Mouse (Mus musculus) adrenal gland, postnatal 25 days (tissue): ENCODE data around the gene Ganc. TPM values are rescaled to one million over a fixed set of nuclear protein-coding genes. Genes with fewer than 3 reads are reported as not detected.

Experiments used
- DNase-seq: peaks from one replicate; pipeline ENCODE4 v3.0.0; 2021; ENCODE audit warnings: mixed read lengths
- total RNA-seq: library from RNA; stranded (reverse); gene quantifications from 2 replicates; pipeline ENCODE4 v1.2.3, GENCODE M21; 2021

Ganc gene
- total RNA-seq, 1 experiment from 2014 or later = 42.9 TPM

GRCm38 (mm10) chr2:120501136-120501918, 97.6 kb downstream of the Ganc start:
- no peak for DNase-seq

GRCm38 (mm10) chr2:120501931-120502604, 98.4 kb downstream of the Ganc start:
- no peak for DNase-seq

DNA sequence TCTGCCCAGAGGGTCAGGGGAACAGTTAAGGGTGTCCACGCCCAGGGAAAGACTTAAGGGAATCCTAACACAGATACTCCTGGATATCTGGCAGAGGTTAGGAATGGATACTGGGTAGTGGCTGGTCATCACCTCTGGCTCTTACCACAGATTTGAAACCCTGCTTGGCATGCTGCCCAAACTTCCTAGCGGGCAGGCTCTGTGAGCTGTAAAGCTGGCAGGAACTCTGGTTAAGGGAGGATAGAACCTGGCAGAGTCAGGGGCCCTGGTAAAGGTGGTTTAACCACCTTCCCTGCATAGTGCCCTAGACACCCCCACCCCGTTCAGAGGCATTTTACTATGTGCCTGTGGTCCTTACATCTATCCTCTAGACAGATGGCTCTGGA, 98.9 kb downstream of the Ganc start:
- peak; percentile 53 for DNase-seq

GRCm38 (mm10) chr2:120503094-120503493, 99.4 kb downstream of the Ganc start:
- DNase-seq = no peak

DNA sequence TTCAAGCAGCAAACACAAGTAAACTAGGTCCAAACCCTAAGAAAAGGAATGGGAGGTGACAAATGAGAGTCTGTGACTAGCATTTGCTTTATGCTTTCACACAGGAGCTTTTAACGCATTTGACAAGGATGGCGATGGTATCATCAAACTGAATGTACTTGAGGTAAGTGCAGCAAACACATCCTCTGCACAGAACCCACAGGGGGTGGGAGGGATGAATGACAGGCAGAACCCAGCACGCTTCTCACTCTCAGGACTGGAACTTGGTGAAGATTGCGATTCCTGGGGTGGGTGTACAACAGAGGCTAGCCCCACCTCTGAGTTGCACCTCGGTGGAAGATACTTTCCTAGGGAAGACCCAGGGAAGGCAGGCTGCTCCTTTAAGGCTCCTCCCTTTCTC, 100.3 kb downstream of the Ganc start:
- DNase-seq = no peak

Other genes with a start within 250 kb of the Ganc start
- 35.4 and 48.9 TPM in 2 replicates for gene Ehd4, start 249.3 kb upstream of the Ganc start, total RNA-seq
- gene Pla2g4e, start 158.6 kb upstream of the Ganc start, total RNA-seq = 0.33 and 0.36 TPM in 2 replicates
- gene Pla2g4d, start 114.7 kb upstream of the Ganc start, total RNA-seq = 0.21 TPM in 1 of 2 replicates, not detected in the other
- gene Pla2g4f, start 89.7 kb upstream of the Ganc start, total RNA-seq = not detected in 2 replicates
- gene Vps39, start 50.8 kb upstream of the Ganc start, total RNA-seq = 55.9 and 64.3 TPM in 2 replicates
- 43.3 and 49.9 TPM in 2 replicates for gene Tmem87a, start 217 bp downstream of the Ganc start, total RNA-seq
- 0.36 TPM in 1 of 2 replicates, not detected in the other for gene Capn3, start 52.1 kb downstream of the Ganc start, total RNA-seq
- 95.5 and 104 TPM in 2 replicates for gene Zfp106, start 159.9 kb downstream of the Ganc start, total RNA-seq
- gene Snap23, start 163.8 kb downstream of the Ganc start, total RNA-seq = 66.7 and 71.7 TPM in 2 replicates
- gene Haus2, start 205.5 kb downstream of the Ganc start, total RNA-seq = 14.8 and 15.5 TPM in 2 replicates
- gene Lrrc57, start 205.6 kb downstream of the Ganc start, total RNA-seq = 15.6 and 27.9 TPM in 2 replicates
- gene Stard9, start 225.2 kb downstream of the Ganc start, total RNA-seq = 20.0 and 31.6 TPM in 2 replicates